Mouse (Mus musculus) urinary bladder, adult 2 months (tissue): ENCODE measurements around the gene Olfr829. TPM values are rescaled to one million over a fixed set of nuclear protein-coding genes. Genes with fewer than 3 reads are reported as not detected.
"Not testable (repeated sequence)": the region's sequence is repeated elsewhere in the genome, so short reads cannot be mapped to it uniquely, and the experiment has no call there.

Experiments used
- DNase-seq: peaks from one replicate; pipeline ENCODE4 v3.0.0; 2022; ENCODE audit warnings: low spot score
- polyA plus RNA-seq: library from polyadenylated mRNA; depleted of rRNA; stranded (reverse); fragments of >200 nt; gene quantifications from 2 replicates; pipeline ENCODE4 v1.2.3, GENCODE M21; 2012; rRNA removed

Olfr829 gene
- not detected in 2 replicates for polyA plus RNA-seq

DNA sequence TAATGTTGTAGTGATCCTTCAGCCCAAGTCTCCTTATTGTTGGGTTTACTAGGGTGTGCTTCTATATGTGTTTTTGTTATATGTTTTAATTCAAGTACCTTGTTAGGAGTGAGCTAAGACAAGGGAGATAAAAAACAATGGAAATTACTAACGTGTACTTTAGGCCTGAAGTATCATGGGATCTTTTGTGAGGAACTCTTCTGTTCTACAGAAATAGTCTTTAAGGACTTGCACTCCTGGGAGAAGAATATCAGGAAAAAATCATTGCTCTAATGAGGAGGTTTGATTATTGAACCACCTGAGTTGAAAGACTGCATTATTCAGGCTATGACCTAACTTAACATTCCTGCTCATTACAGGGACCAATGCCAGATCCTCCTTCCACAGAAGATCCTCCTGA, at the start of gene Olfr829:
Olfr829 (plus strand) TSS at position 301 of the 400 bp plus-strand sequence.
- no peak for DNase-seq

DNA sequence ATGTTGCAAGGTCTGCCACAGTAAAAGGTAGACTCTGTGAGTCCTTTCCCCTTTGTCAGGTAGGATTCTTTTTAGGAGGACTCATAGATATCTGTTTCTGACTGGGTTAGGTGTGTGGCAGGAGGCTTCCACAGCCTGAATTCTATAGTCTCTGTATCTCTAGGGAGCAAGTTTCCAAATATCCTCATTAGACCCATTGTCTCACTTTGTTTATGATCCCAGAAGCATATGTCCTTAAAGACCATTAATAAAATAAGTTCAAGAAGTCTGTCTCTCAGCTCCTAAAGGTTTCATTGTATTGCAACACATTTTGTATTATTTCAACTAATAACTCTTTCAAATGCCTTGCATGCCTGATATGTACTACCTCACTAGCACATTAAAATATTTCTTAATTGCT, 35.3 kb upstream of the Olfr829 start, which contains the start of gene Olfr828:
Olfr828 (minus strand) TSS at position 101 of the 400 bp plus-strand sequence.
- no peak for DNase-seq

DNA sequence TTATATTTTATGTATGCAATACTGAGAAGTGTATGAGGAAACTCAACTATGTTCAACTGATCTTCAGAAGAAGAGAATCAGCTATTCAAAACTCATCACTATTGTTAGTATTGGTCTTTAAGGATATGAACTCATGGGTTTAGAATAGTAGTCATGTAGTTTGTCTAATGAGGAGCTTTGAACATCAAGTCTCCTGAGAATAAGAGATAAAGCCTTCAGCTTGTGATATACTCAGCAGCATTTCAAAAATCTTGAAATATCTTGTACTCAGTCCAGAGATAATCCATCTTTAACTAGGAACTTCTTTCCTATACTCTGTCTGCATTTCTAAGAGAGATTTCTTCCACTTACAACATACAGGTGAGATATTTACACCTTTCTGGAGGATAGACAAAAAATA, 19.7 kb downstream of the Olfr829 start, which contains the start of gene Olfr830:
Olfr830 (plus strand) TSS at position 301 of the 400 bp plus-strand sequence.
- DNase-seq, result no peak

DNA sequence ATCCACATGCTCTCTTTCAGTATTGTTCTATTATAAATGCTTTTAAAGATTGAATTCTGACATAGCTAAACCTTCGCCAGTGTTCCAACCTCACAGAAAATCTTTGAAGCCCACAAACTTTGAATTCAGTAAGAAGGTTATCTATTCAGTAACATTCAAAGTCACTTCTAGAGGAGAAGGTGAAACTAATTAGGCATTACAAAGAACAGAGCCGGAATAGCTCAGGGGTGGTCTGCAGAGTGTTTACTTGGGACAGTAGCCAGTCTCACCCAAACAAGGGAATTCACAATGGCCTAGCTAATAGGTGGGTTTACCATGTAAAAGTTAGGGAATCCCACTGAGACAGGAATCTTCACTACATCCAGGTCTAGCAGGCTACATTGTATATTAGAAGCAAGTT, 53.0 kb downstream of the Olfr829 start:
- DNase-seq, result not testable (repeated sequence)

Other genes starting within 250 kb of the Olfr829 start
- gene Muc16, start 180.4 kb upstream of the Olfr829 start, polyA plus RNA-seq, result 2.1 and 3.2 TPM in 2 replicates
- gene Olfr24, start 90.9 kb upstream of the Olfr829 start, polyA plus RNA-seq, result not detected in 2 replicates
- gene Olfr828, start 35.4 kb upstream of the Olfr829 start, polyA plus RNA-seq, result not detected in 2 replicates
- gene Olfr830, start 19.8 kb downstream of the Olfr829 start, polyA plus RNA-seq, result not detected in 2 replicates
- not detected in 2 replicates for gene Olfr832, start 82.2 kb downstream of the Olfr829 start, polyA plus RNA-seq
- gene Olfr834, start 133.1 kb downstream of the Olfr829 start, polyA plus RNA-seq, result not detected in 2 replicates
- not detected in 2 replicates for gene Olfr835, start 177.8 kb downstream of the Olfr829 start, polyA plus RNA-seq